Mouse (Mus musculus): ENCODE measurements around the gene Greb1.

DNA sequence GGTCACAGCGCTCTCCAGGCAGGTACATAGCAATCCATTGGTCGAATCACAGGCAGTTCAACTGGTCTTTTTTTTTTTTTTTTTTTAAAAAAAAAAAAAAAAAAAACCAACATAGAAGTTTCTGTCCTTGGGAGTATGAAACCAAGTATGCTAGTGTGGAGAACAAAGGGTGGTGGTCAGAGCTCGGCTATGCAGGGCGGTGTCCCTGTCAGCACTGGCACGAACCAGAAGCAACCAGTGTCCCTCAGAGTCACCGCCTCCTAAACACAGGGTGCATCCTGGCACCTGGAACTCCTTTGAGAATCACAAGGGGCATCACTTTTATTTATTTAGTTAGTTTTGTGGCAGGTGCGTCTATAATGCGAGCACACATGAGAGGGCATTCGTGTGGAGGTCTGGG lies 47.1 kb downstream of the Greb1 start:
- TF ChIP-seq POLR2A (IDR thresholded peaks at IDR 0.05; ENCODE audit: low read depth, low read length) (no peak), CTCF (IDR thresholded peaks at IDR 0.05; ENCODE audit: extremely low read depth, insufficient read depth, insufficient read length, insufficient replicate concordance) (no peak)

Measured in spleen, adult 2 months (tissue).